Mouse (Mus musculus): ENCODE measurements around the gene Lrp6. TPM values are rescaled to one million over a fixed set of nuclear protein-coding genes. Genes with fewer than 3 reads are reported as not detected.

Gene Lrp6
- 22.4 and 22.7 TPM in 2 replicates for polyA plus RNA-seq (2015; fragmentation: Nextera tagmentation; extraction: Ambion mirVana)

DNA sequence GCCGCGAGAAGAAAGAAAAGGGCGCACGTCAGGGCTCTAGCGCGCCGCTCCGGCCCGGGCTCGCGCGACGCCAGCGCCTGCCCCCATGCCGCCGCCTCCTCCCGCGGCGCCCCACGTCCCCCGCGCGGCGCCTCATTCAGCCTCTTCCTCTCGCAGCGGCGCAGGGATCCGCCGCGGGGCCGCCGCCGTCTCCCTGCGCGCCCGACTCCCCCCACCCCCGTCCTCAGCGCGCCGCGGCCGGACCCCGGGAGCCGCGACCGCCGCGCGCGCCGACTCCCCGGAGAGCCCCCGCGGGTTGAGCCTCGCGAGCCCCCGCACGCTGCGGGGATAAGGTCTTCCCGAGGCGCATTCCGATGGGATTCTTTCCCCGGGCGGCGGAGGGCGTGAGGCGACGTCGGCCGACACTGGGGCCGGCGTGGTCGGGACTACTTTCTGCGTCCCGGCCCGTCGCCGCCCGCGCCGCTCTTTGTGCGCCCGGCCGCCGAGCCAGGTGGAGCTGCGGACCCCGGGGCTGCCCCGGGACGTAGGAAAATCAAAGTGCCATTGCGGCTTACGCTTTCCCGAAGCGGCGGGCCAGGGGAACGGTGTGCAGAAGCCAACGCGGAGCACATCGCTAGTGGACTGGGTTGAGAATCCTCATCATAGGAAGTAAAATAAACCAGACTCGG, at the start of gene Lrp6:
TSS of gene Lrp6 (minus strand) at position 148 of the 668 bp plus-strand sequence.
- WGBS: under 1% methylated on average over 70 of the region's 99 CpGs
- H3K36me3 ChIP-seq (ENCODE audit: control insufficient read depth, insufficient read depth, low read length): no peaks in the 10 kb centered on the region
- peaks cover 6% of the 10 kb centered on the region for H3K4me1 ChIP-seq (replicated peaks; ENCODE audit: control insufficient read depth, insufficient read depth, low read length)
- peak within 1 kb of the TSS; percentile 97 for H3K27ac ChIP-seq (ENCODE audit: low read length)
- no peaks in the 10 kb centered on the region for H3K27me3 ChIP-seq (ENCODE audit: control insufficient read depth, insufficient read depth, low read depth, low read length)
- peak within 1 kb of the TSS; percentile 80 for H3K4me2 ChIP-seq (ENCODE audit: low read depth, low read length)
- peak within 1 kb of the TSS; percentile 75 for H3K4me3 ChIP-seq (ENCODE audit: low read length)
- ATAC-seq (ENCODE audit: low read depth): peak; percentile 95
- H3K9ac ChIP-seq (ENCODE audit: low read length): peak within 1 kb of the TSS; percentile 99
- H3K9me3 ChIP-seq (ENCODE audit: control insufficient read depth, low read length): no peaks in the 10 kb centered on the region

DNA sequence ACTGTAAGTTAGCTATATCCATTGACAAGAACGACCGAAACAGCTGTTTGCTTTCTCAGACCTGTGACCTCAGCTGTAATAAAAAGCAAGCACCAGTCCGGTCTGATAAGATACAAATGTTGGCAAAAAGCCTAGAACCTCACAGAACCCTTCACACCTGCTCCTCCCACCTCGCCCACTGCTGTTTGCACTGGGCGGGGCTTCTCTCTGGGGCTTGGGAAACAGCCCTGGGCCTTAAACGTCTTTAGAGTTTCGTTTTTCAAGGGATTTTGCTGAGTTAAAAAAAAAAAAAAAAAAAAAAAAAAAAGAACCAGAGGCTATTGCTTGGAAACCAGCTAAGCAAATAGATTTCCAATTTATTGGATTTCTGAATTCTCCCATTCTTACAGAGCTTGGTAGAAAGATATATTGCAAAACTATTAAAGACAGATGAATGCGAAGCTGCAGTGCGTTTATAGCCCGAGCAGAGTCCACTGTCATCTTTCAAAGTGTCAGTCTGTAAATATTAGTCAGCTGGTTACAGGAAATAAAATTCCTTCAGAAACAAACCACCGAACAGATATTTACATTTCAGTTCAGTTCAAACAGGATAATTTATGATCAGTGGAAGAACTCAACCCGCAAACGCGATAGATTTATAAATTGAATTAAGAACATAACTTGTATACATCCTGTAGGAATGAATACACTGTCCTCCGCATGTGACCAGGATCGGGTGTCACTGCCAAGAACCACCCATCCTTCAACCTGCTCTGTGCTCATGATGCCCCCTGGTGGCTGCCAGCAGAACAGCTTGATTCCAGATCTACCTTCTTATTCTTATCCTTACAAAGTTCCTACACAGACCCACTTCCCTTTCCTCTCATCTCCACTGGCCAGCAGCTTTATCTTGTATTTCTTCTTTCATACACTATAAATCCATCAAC, 48.2 kb upstream of the Lrp6 start:
- Histone ChIP-seq H3K4me3 (ENCODE audit: low read length) (peak overlapping the region; percentile 31), H3K9ac (ENCODE audit: low read length) (no peak overlapping the region), H3K4me1 (replicated peaks; ENCODE audit: control insufficient read depth, insufficient read depth, low read length) (peaks cover 11% of the 10 kb centered on the region; the same call in 1 of the 2 replicates), H3K36me3 (ENCODE audit: control insufficient read depth, insufficient read depth, low read length) (no peaks in the 10 kb centered on the region), H3K27ac (ENCODE audit: low read length) (peak overlapping the region; percentile 9; the same call in 1 of the 2 replicates), H3K27me3 (ENCODE audit: control insufficient read depth, insufficient read depth, low read depth, low read length) (no peaks in the 10 kb centered on the region), H3K4me2 (ENCODE audit: low read depth, low read length) (peak overlapping the region; percentile 53), H3K9me3 (ENCODE audit: control insufficient read depth, low read length) (no peaks in the 10 kb centered on the region)
- 3% methylated on average over 16 of the region's 16 CpGs for WGBS
- ATAC-seq (ENCODE audit: low read depth): peak; percentile 82

DNA sequence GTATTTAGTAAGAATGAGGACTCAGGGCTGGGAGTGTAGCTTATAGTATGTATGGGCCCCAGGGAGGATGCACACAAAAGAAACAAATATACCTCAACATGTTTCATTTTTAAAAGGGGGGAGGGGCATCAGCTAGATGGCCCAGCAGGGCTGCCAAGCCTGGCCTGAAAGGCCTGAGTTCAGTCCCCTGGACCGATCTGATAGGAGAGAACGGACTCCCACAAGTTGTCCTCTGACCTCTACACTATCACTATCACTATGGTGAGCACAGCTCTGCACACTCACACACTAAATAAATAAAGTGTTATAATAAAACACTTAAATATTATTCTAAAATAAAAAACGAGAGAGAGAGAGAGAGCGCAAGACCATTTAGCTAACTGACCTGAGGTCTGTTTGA, 47.6 kb upstream of the Lrp6 start:
- Histone ChIP-seq H3K4me2 (ENCODE audit: low read depth, low read length) (peak overlapping the region; percentile 53), H3K9ac (ENCODE audit: low read length) (no peak overlapping the region), H3K27me3 (ENCODE audit: control insufficient read depth, insufficient read depth, low read depth, low read length) (no peaks in the 10 kb centered on the region), H3K4me1 (replicated peaks; ENCODE audit: control insufficient read depth, insufficient read depth, low read length) (peaks cover 11% of the 10 kb centered on the region; the same call in 1 of the 2 replicates), H3K4me3 (ENCODE audit: low read length) (no peak overlapping the region), H3K9me3 (ENCODE audit: control insufficient read depth, low read length) (no peaks in the 10 kb centered on the region), H3K36me3 (ENCODE audit: control insufficient read depth, insufficient read depth, low read length) (no peaks in the 10 kb centered on the region), H3K27ac (ENCODE audit: low read length) (no peak overlapping the region)
- ATAC-seq (ENCODE audit: low read depth): peak; percentile 44; the same call in 1 of the 2 replicates
- 28% methylated on average over 4 of the region's 4 CpGs for WGBS

DNA sequence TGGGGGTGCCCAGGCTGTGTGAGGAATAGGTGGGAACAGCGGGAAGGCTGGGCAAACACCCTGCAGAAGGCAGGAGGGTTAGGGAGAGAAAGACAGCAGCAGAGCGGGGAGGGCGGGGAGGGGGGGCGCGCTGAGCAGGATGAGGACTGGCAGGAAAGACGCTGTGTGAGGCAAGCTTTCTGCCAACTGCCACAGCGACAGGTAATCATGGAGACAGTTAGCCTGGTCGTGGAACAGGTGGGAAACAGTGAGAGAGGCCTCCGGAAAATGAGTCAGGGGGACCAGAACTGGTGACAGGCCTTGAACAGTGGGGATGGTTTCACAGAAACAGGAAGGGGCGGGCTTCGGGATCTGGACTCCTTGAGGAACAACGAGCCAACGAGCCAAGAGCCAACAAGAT, 45.1 kb upstream of the Lrp6 start:
- Histone ChIP-seq H3K4me1 (replicated peaks; ENCODE audit: control insufficient read depth, insufficient read depth, low read length) (peaks cover 14% of the 10 kb centered on the region), H3K36me3 (ENCODE audit: control insufficient read depth, insufficient read depth, low read length) (no peaks in the 10 kb centered on the region), H3K9ac (ENCODE audit: low read length) (no peak overlapping the region), H3K4me2 (ENCODE audit: low read depth, low read length) (no peak overlapping the region), H3K27ac (ENCODE audit: low read length) (no peak overlapping the region), H3K9me3 (ENCODE audit: control insufficient read depth, low read length) (no peaks in the 10 kb centered on the region), H3K27me3 (ENCODE audit: control insufficient read depth, insufficient read depth, low read depth, low read length) (no peaks in the 10 kb centered on the region), H3K4me3 (ENCODE audit: low read length) (no peak overlapping the region)
- 49% methylated on average over 13 of the region's 13 CpGs for WGBS
- ATAC-seq (ENCODE audit: low read depth): no peak

DNA sequence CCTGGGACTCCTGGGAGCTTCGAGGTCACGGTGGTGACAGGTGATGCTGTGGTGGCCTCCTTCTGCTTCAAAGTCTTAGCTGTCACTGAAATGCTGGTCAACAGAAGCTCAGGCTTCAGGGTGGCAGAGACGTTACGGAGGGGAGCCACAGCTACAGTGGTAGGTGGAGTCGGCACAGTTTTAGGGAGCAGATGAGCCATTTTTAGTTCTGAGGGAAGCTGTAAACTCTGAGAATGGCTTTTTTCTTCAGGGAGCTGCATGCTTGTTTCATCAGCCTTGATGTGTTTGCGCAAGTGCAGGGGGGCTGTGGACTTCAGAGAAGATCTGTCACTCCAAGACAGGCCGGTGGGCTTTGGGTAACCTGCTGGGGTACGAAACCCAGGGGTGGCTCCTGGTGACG, 43.6 kb upstream of the Lrp6 start:
- Histone ChIP-seq H3K9ac (ENCODE audit: low read length) (no peak overlapping the region), H3K9me3 (ENCODE audit: control insufficient read depth, low read length) (no peaks in the 10 kb centered on the region), H3K4me3 (ENCODE audit: low read length) (no peak overlapping the region), H3K27me3 (ENCODE audit: control insufficient read depth, insufficient read depth, low read depth, low read length) (no peaks in the 10 kb centered on the region), H3K4me2 (ENCODE audit: low read depth, low read length) (no peak overlapping the region), H3K4me1 (replicated peaks; ENCODE audit: control insufficient read depth, insufficient read depth, low read length) (peaks cover 21% of the 10 kb centered on the region), H3K27ac (ENCODE audit: low read length) (no peak overlapping the region), H3K36me3 (ENCODE audit: control insufficient read depth, insufficient read depth, low read length) (no peaks in the 10 kb centered on the region)
- ATAC-seq (ENCODE audit: low read depth): no peak
- 78% methylated on average over 9 of the region's 9 CpGs for WGBS

DNA sequence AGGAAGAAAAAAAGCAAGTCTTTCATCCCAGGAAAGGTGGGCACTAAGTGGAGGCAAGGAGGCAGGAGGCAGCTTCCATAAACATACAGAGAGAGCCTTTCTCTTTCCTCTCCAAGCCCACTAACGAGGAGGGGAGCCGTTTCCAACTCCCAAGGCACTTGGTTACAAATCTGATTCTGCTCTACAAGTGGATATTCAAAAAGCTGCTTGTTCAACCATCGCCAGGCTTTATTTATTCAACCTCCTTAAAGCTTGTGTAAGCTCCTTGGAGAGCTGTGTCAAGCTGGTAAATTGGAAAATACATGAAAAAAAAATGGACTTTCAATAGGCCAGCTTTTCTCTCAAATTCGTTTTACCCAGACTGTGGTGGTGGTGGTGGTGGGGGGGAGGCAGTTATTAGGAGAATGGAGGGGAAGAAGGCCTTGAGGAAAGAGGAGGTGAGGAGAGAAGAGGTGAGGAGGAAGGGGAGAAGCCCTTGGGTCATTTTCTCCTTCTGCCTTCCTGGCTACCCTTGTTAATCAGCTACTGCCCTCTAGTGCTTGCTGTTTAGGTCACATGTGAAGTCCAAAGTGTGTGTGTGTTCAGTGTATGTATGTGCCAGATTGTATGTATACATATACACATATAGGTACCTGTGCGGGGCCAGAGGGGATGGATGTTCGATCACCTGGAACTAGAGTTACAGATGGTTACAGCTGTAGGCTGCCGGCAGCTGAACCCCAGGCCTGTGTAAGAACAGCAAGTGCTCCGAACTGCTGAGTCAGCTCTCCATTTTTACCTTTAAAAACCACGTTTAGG, 40.4 kb upstream of the Lrp6 start:
- WGBS: 37% methylated on average over 9 of the region's 9 CpGs
- H3K27me3 ChIP-seq (ENCODE audit: control insufficient read depth, insufficient read depth, low read depth, low read length): no peaks in the 10 kb centered on the region
- peak overlapping the region; percentile 81 for H3K27ac ChIP-seq (ENCODE audit: low read length)
- no peak overlapping the region for H3K9ac ChIP-seq (ENCODE audit: low read length)
- H3K4me2 ChIP-seq (ENCODE audit: low read depth, low read length): peak overlapping the region; percentile 18
- H3K36me3 ChIP-seq (ENCODE audit: control insufficient read depth, insufficient read depth, low read length): no peaks in the 10 kb centered on the region
- H3K4me1 ChIP-seq (replicated peaks; ENCODE audit: control insufficient read depth, insufficient read depth, low read length): peaks cover 15% of the 10 kb centered on the region
- no peak overlapping the region for H3K4me3 ChIP-seq (ENCODE audit: low read length)
- no peaks in the 10 kb centered on the region for H3K9me3 ChIP-seq (ENCODE audit: control insufficient read depth, low read length)
- peak; percentile 78 for ATAC-seq (ENCODE audit: low read depth)

DNA sequence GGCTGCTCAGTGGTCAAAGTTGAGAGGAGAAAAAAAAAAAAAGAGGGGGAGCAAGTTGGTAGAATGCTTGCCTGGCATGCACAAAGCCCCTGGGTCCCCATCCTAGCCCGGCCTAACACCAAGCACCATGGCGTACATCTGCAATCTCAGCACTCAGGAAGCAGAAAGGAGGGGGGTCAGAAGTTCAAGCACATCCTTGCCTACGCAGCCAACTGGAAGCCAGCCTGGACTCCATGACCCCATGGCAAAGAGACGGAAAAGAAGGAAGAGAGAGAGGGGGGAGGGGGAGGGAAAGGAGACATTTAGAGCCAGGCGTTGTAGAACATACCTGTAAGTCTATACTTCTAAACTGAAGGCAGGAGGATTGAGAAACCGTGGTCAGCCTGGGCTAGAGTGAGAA, 39.8 kb upstream of the Lrp6 start:
- Histone ChIP-seq H3K27ac (ENCODE audit: low read length) (peak overlapping the region; percentile 81), H3K9ac (ENCODE audit: low read length) (no peak overlapping the region), H3K36me3 (ENCODE audit: control insufficient read depth, insufficient read depth, low read length) (no peaks in the 10 kb centered on the region), H3K4me2 (ENCODE audit: low read depth, low read length) (peak overlapping the region; percentile 18), H3K4me1 (replicated peaks; ENCODE audit: control insufficient read depth, insufficient read depth, low read length) (peaks cover 17% of the 10 kb centered on the region), H3K9me3 (ENCODE audit: control insufficient read depth, low read length) (no peaks in the 10 kb centered on the region), H3K27me3 (ENCODE audit: control insufficient read depth, insufficient read depth, low read depth, low read length) (no peaks in the 10 kb centered on the region), H3K4me3 (ENCODE audit: low read length) (no peak overlapping the region)
- WGBS: 32% methylated on average over 6 of the region's 6 CpGs
- ATAC-seq (ENCODE audit: low read depth): peak; percentile 56

DNA sequence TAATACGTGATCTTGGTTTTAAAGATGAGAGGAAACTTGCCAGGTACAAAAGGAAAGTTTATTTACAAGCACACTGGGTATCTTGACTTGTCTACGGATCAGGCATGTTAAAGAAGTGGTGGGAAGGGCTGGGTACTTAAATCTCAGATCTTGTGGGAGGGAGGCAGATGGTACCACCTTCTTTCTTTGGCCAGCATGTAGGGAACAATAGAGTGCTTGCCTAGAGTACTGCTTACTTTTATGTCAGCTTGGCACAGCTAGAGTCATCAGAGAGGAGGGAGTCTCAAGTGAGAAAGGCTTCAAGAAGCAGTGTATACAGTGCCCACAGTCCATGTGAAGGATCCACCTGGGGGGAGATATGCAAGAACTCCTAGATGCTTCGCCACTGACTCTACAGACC, 38.4 kb upstream of the Lrp6 start:
- no peak overlapping the region for H3K4me3 ChIP-seq (ENCODE audit: low read length)
- no peaks in the 10 kb centered on the region for H3K9me3 ChIP-seq (ENCODE audit: control insufficient read depth, low read length)
- peaks cover 17% of the 10 kb centered on the region for H3K4me1 ChIP-seq (replicated peaks; ENCODE audit: control insufficient read depth, insufficient read depth, low read length)
- no peaks in the 10 kb centered on the region for H3K36me3 ChIP-seq (ENCODE audit: control insufficient read depth, insufficient read depth, low read length)
- no peak for ATAC-seq (ENCODE audit: low read depth)
- no peak overlapping the region for H3K9ac ChIP-seq (ENCODE audit: low read length)
- H3K4me2 ChIP-seq (ENCODE audit: low read depth, low read length): no peak overlapping the region
- no peak overlapping the region for H3K27ac ChIP-seq (ENCODE audit: low read length)
- no peaks in the 10 kb centered on the region for H3K27me3 ChIP-seq (ENCODE audit: control insufficient read depth, insufficient read depth, low read depth, low read length)
- 90% methylated on average over 3 of the region's 3 CpGs for WGBS
